Mouse (Mus musculus): ENCODE results near the gene Tmem88b.
"Not testable (repeated sequence)": the region's sequence is repeated elsewhere in the genome, so short reads cannot be mapped to it uniquely, and the experiment has no call there.

The Tmem88b gene

GRCm38 (mm10) chr4:155790021-155790489 is 4.4 kb upstream of the Tmem88b start, which contains the start of gene Ankrd65:
Ankrd65 (plus strand) TSS chr4:155790439.
- no peak for DNase-seq (ENCODE audit: extremely low read depth, insufficient read length, low spot score)

GRCm38 (mm10) chr4:155788833-155789232 is 3.2 kb upstream of the Tmem88b start:
- not testable (repeated sequence) for DNase-seq (ENCODE audit: extremely low read depth, insufficient read length, low spot score)

- DNase-seq (ENCODE audit: extremely low read depth, insufficient read length, low spot score), result no peak
Observed at GRCm38 (mm10) chr4:155788300-155788699, 2.6 kb upstream of the Tmem88b start.

GRCm38 (mm10) chr4:155785246-155785645 is 428 bp downstream of the Tmem88b start:
- DNase-seq (ENCODE audit: extremely low read depth, insufficient read length, low spot score), result no peak

GRCm38 (mm10) chr4:155784081-155784701 is 1.5 kb downstream of the Tmem88b start:
- peak; percentile 81 for DNase-seq (ENCODE audit: extremely low read depth, insufficient read length, low spot score)

- no peak for DNase-seq (ENCODE audit: extremely low read depth, insufficient read length, low spot score)
Observed at GRCm38 (mm10) chr4:155783486-155784080, 2.1 kb downstream of the Tmem88b start.

GRCm38 (mm10) chr4:155780895-155781294 is 4.8 kb downstream of the Tmem88b start:
- no peak for DNase-seq (ENCODE audit: extremely low read depth, insufficient read length, low spot score)

GRCm38 (mm10) chr4:155779498-155779897 is 6.2 kb downstream of the Tmem88b start:
- DNase-seq (ENCODE audit: extremely low read depth, insufficient read length, low spot score), result no peak

- DNase-seq (ENCODE audit: extremely low read depth, insufficient read length, low spot score), result no peak
Observed at GRCm38 (mm10) chr4:155777816-155778215, 7.9 kb downstream of the Tmem88b start.

GRCm38 (mm10) chr4:155776704-155777335 is 8.9 kb downstream of the Tmem88b start:
- no peak for DNase-seq (ENCODE audit: extremely low read depth, insufficient read length, low spot score)

- no peak for DNase-seq (ENCODE audit: extremely low read depth, insufficient read length, low spot score)
Observed at GRCm38 (mm10) chr4:155775855-155776254, 9.8 kb downstream of the Tmem88b start.

- peak; percentile 46 for DNase-seq (ENCODE audit: extremely low read depth, insufficient read length, low spot score)
Observed at GRCm38 (mm10) chr4:155774971-155775740, 10.5 kb downstream of the Tmem88b start.

- peak; percentile 88 for DNase-seq (ENCODE audit: extremely low read depth, insufficient read length, low spot score)
Observed at GRCm38 (mm10) chr4:155774280-155774754, 11.4 kb downstream of the Tmem88b start, which contains the start of gene Vwa1. Vwa1 (minus strand) TSS chr4:155774698.

GRCm38 (mm10) chr4:155773335-155774078 is 12.2 kb downstream of the Tmem88b start:
- DNase-seq (ENCODE audit: extremely low read depth, insufficient read length, low spot score), result no peak

- DNase-seq (ENCODE audit: extremely low read depth, insufficient read length, low spot score), result no peak
Observed at GRCm38 (mm10) chr4:155772786-155773185, 12.9 kb downstream of the Tmem88b start.

- DNase-seq (ENCODE audit: extremely low read depth, insufficient read length, low spot score), result no peak
Observed at GRCm38 (mm10) chr4:155771706-155772105, 14.0 kb downstream of the Tmem88b start.

GRCm38 (mm10) chr4:155770626-155771025 is 15.0 kb downstream of the Tmem88b start:
- DNase-seq (ENCODE audit: extremely low read depth, insufficient read length, low spot score), result no peak

- peak; percentile 84 for DNase-seq (ENCODE audit: extremely low read depth, insufficient read length, low spot score)
Observed at GRCm38 (mm10) chr4:155769880-155770512, 15.7 kb downstream of the Tmem88b start.

- no peak for DNase-seq (ENCODE audit: extremely low read depth, insufficient read length, low spot score)
Observed at GRCm38 (mm10) chr4:155769496-155769879, 16.2 kb downstream of the Tmem88b start.

- no peak for DNase-seq (ENCODE audit: extremely low read depth, insufficient read length, low spot score)
Observed at GRCm38 (mm10) chr4:155762357-155762756, 23.3 kb downstream of the Tmem88b start.
